Mouse (Mus musculus): Measurements from ENCODE around the gene Notch3. TPM values are rescaled to one million over a fixed set of nuclear protein-coding genes. Genes with fewer than 3 reads are reported as not detected.
"Not testable (repeated sequence)": the region's sequence is repeated elsewhere in the genome, so short reads cannot be mapped to it uniquely, and the experiment has no call there.

Notch3 gene
- 10 to 100 TPM; 13.8 to 15.4 TPM for total RNA-seq (2021)
- long read RNA-seq, experiment 1, partial matches to known transcripts, result 2 of 6 reads
- long read RNA-seq, experiment 1, other reads (novel, unspliced or antisense), result 4 of 6 reads
- long read RNA-seq, experiment 2, partial matches to known transcripts, result 2 of 6 reads
- long read RNA-seq, experiment 2, other reads (novel, unspliced or antisense), result 4 of 6 reads

DNA sequence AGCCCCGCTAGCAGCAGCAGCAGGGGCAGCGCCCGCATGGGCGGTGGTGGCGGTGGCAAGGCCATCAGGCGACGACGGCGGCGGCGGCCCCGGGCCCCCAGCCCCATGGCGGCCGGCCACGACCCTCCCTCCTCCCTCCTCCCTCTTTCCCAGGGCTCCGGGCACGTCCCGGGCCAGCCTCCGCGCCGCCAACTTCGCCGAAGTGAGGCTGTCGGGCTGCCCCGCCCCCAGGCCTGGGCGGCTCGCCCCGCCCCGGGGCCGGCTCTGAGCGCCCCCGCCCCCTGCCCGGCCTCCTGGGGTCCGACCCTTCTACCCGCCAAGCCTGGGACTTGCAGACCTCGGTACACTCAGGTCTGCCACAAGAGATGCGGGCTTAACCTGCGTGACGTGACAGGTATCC lies at the start of gene Notch3:
Gene Notch3, minus strand, starts transcription at position 166 of the 400 bp plus-strand sequence.
- intact Hi-C loops (cut with DNase I), result no loop called here

DNA sequence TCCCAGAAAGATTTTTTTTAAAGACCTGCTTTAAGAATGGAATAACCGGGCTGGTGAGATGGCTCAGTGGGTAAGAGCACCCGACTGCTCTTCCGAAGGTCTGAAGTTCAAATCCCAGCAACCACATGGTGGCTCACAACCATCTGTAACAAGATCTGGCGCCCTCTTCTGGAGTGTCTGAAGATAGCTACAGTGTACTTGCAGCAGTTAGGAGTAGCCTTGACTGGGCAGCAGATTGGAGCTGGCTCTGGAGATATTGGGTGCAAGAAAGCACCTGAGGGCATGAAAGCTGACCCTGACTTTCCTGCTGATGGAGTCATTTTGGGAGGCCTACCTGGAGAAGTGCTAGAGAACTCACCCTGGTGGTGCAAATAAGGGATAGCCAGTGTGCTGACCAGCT lies 48.9 kb upstream of the Notch3 start:
- intact Hi-C loops (cut with DNase I); DNase-seq (ENCODE audit: low spot score in 2 of 2): not testable (repeated sequence)

More for the DNA sequence above, at the start of gene Notch3:
- DNase-seq (ENCODE audit: low spot score in 2 of 2), result no peak

DNA sequence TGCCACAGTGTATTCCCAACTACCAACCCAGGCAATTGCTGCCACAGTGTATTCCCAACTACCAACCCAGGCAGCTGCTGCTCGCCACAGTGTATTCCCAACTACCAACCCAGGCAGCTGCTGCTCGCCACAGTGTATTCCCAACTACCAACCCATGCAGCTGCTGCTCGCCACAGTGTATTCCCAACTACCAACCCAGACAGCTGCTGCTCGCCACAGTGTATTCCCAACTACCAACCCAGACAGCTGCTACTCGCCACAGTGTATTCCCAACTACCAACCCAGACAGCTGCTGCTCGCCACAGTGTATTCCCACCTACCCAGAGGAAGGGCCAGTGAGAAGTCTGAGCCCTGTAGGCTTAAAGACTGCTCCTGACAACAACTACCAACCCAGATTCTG lies 44.9 kb upstream of the Notch3 start:
- intact Hi-C loops (cut with DNase I); DNase-seq (ENCODE audit: low spot score in 2 of 2): not testable (repeated sequence)

DNA sequence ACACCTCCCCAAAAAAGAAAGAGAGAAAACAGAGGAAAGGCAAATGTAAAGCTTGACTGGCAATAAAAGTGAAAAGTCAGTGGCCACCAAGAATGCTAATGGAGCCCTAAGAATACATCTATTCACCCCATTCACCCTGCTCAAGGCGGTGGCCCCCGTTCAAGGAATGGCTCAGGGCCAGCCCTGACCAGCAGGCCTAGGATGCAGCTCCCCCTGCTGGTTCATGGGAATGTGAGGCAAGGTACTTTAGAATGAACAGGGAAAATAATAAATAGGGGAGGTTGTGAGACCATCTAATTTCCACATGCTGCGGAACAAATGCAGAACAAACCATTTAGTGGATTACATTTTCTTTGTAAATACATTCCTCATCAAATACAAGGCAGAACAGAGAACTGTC lies 43.1 kb upstream of the Notch3 start:
- peak; percentile 33 to 70 for DNase-seq (ENCODE audit: low spot score in 2 of 2)
- intact Hi-C loops (cut with DNase I), result loop anchor here (5.0 kb wide), 2 partner anchors 62 to 172 kb away; partner anchors contain the start of genes Hsf2bp and Rrp1b

DNA sequence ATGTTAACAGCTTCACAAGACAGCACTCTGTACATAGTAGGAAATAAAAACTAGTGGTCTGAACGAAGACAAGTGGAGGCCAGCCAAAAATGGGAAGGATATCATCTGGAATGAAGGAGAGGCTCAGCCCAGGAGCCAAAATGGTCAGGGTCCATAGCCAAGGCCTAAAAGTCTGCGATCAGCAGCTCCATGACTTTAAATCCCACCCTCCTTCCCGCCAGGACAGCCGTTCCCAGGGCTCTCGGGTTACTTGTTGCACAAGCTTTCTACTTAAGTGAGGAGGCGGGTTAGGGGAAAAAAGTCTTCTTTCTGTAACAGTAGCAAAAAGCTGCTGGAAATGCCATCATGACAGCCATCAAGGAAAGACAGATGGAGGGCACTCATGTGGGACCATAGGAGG lies 42.5 kb upstream of the Notch3 start:
- no peak for DNase-seq (ENCODE audit: low spot score in 2 of 2)
- intact Hi-C loops (cut with DNase I), result loop anchor here (5.0 kb wide), 2 partner anchors 62 to 172 kb away; partner anchors contain the start of genes Hsf2bp and Rrp1b

DNA sequence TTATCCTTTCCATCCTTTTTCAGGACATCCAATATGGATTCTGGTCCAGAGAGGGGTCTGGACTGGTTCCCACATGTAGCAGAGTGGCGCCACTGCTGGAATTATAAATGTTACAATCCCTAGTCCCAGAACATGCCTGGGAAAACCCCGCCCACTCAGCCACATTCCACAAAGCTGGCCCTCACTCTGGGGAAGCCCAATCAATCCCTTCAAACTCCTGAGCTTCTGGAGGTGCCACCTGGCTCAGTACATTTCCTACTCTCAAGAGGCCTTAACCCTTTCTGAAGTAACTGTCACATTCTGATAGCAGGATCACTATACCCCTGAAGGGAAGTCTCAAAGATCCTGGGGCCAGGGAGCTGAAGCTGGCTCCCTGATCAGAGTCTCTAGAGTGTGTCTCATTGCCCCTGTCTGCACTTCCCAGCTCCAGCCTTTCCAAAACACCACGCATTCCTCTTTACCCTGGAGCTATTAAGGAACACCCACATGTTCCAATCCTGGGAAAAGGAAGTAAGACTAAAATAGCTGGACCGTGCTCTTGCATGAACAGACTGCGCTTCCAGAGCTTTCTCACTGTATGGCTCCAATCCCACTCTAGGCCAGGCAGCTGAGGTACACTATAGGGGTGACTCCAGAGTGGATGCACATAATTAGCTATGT lies 41.1 kb upstream of the Notch3 start:
- DNase-seq (ENCODE audit: low spot score in 2 of 2), result peak; percentile 22 to 30
- intact Hi-C loops (cut with DNase I), result loop anchor here (5.0 kb wide), 2 partner anchors 60 to 170 kb away; partner anchors contain the start of genes Hsf2bp and Rrp1b

DNA sequence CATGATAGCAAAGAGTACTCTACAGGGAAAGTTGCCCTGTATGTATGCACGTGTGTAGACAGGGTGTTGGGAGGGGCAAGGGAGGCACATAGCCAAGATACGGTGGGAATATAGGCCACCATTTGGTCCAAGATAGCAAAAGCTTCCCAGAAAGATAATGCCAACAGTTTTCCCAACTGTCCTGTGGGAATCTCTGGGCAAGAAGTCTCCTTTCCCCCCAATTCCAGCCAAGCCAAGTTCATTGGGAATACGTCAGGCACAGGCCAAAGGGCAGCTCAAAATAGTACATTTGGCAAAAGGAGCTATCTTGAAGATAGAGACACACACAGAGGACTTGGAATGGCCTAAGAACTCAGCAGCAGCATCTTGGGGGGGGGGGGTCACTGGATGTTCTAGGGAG lies 38.7 kb upstream of the Notch3 start:
- DNase-seq (ENCODE audit: low spot score in 2 of 2), result no peak
- intact Hi-C loops (cut with DNase I), result loop anchor here (5.0 kb wide), 2 partner anchors 58 to 168 kb away; partner anchors contain the start of genes Hsf2bp and Rrp1b

DNA sequence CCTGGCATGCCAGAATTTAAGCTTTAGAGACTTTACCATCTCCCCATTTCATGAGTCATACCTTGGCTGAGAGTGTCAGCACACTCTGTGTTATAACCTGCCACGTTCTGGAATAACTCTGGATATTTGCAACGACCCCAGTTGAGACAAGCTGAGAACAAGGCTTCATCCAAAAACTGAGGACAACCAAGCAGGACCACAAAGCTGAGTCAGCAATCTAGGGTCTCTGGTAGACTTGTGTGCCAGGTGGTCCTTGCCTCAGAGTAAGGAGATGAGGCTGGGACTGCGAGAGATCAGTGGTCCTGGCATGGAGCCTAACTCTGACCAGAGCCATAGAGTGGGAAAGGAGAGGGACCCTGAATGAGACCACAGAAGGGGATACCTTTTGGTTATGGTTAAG lies 36.3 kb upstream of the Notch3 start:
- intact Hi-C loops (cut with DNase I), result no loop called here
- no peak for DNase-seq (ENCODE audit: low spot score in 2 of 2)

DNA sequence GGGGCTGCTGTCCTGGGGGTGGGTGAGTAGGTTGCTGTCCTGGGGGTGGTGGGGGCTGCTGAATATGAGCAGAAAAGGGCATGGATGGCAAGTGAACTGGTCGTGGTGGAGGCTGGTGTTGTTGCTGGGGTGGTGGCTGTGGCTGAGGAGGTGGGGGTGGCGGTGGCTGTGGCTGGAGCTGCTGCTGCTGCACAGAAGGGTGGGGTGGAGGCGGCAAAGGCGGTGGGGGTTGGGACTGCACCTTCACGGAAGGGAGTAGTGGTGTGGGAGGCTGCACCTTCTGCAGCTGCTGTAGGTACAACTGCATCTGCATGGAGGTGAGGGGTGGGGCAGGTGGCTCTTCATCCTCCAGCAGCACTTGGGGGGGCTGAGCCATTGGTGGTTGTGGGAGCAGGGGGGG lies 34.4 kb upstream of the Notch3 start:
- no peak for DNase-seq (ENCODE audit: low spot score in 2 of 2)
- intact Hi-C loops (cut with DNase I), result no loop called here

DNA sequence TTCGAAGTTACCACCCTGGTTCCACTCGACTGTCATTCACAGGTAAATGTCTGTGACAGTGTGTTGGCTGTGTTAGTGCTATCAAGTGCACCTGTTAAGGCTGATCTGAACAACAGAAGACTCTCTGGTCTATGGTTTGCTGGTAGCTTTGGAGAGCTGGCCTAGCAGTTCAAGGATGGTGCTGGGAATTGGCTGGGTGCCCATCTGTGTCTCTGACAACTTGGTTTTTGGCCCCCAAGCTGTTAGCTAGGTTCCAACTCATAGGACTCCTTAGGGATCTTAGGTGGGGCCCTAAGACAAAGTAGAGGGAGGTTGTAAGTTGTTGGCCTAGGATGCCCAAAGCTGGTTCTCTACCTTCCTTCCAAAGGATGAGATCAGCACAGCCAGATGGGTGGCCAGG lies 33.1 kb upstream of the Notch3 start:
- intact Hi-C loops (cut with DNase I), result no loop called here

DNA sequence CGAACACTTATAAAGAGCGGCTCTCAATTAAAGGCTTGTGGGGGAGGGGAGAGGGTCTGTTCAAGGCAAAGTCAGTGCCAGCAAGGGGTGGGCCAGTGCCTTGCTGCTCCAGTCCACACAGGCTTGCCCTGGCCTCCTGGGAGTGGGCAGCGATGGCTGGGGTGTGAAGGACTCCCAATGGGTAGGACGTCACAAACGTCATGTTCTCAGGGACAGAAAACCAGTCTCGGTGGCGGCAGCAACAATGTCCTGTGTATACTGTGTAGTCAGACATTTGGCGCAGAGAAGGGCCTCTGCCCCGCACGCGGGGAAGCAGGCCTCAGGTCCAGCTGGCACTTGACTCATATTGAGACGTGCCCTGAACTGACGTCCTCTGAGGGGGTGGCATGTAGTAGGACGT lies 30.5 kb upstream of the Notch3 start:
- no peak for DNase-seq (ENCODE audit: low spot score in 2 of 2)
- intact Hi-C loops (cut with DNase I), result no loop called here

More for the DNA sequence above, 33.1 kb upstream of the Notch3 start:
- no peak for DNase-seq (ENCODE audit: low spot score in 2 of 2)

DNA sequence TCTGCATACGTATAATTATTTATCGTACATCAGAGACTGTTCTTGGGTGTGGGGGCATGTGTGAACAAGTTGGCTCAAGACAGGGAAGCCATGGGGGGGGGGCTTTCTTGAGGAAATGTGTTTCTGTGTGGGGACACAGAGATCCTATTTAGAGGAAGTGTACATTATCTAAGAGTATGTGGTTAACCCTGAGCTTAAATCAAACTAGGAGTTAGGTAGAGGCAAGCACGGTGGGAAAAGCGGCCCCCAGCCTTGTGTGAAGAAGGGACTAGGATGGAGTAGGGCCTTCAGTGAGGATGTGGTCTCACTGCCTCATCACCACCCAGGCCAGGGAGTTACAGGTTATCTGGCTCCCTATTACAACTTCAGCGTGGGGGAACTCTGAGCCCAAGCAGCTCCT lies 29.1 kb upstream of the Notch3 start:
- intact Hi-C loops (cut with DNase I), result no loop called here
- no peak for DNase-seq (ENCODE audit: low spot score in 2 of 2)

DNA sequence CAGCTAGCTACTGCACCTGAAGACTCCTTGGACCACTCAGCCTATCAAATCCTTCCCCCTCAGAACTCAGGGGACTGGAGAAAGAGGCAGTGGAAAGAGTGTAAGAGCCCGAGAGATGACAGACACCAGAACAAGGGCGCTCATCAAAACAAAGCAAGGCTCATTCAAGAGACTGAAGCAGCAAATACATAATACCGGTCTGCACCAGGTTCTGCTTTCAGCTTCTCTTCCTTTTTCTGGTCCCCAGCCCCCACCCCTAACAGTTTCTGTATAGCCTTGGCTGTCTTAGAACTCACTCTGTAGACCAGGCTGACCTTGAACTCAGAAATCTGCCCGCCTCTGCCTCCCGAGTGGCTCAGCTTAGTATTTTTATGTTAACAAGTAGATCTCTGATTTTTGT lies 26.4 kb upstream of the Notch3 start:
- intact Hi-C loops (cut with DNase I), result no loop called here
- DNase-seq (ENCODE audit: low spot score in 2 of 2), result no peak

DNA sequence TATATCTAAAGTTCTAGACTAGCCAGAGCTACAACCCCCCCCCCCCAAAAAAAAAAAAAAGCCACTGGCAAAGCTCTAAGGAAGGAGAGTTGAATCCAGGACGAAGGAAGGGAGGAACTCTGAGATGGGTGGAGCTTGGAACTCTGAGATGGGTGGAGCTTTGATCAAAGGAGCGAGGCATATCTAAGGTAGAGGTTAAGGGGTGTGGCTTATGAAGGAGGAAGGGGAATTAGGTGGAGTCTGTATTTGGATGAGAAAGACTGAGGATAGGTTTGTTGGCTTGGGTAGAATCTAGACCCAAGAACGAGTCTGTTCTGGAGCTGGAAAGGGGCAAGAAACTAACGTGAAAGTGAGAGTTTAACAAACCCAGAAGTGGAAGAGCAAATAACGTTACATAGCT lies 23.2 kb upstream of the Notch3 start:
- intact Hi-C loops (cut with DNase I), result no loop called here
- no peak for DNase-seq (ENCODE audit: low spot score in 2 of 2)

DNA sequence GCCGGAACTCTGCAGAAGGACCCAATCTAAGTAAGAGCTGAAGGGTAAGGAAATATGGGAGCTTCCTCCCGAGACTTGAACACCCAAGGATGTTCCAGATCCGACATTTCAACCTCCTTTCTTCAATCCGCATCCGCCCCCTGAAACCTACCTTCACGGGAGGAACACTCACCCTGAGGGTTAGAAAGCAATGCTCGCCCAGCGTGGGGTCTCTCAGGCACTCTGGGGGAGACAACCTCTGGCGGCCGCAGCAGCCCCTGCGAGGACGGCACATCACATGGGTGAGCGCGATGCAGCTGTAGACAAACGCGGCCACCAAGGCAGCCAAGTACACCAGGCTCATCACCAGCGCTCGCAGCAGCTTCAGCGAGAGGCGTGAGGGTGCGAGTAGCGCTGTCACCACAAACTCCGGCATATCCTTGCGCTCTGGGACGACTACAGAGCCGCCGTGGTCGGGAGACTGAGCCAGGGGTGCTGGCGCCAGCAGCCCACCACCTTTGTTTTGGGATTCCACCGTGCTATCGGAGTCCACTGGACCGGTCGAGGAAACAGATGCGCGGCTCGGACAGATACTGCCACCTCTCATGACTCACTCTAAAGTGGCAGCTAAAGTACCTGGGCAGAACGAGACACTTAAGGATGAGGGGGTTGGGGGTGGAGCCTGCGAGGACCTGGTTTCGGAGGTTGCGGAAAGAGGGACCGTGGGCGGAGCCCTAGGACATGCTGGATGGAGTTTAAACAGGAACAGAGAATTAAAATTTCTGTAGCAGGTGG lies 22.4 kb upstream of the Notch3 start, which contains the start of gene Ephx3:
Gene Ephx3, minus strand, starts transcription at position 687 of the 774 bp plus-strand sequence.
- intact Hi-C loops (cut with DNase I), result no loop called here
- DNase-seq (ENCODE audit: low spot score in 2 of 2), result peak in 1 of 2 experiments; percentile 28

DNA sequence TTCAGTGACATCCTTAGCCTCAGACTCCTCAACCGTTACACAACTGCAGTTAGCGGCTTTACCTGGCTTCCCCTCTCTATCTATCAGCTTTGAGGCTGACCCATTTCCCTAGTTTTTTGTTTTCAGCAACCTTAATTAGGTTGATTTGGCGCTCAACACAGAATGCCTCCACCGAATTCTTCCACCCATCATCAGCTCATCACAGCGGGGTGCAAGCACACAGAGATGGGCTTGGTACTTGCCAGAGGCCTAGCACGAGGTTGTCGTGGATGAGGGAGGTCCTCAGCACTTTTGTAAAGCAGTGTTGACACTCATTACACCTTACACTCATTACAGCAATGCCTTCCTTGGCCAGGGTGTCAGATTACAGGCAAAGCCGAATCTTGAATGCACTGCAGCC lies 16.4 kb upstream of the Notch3 start:
- no peak for DNase-seq (ENCODE audit: low spot score in 2 of 2)
- intact Hi-C loops (cut with DNase I), result no loop called here

DNA sequence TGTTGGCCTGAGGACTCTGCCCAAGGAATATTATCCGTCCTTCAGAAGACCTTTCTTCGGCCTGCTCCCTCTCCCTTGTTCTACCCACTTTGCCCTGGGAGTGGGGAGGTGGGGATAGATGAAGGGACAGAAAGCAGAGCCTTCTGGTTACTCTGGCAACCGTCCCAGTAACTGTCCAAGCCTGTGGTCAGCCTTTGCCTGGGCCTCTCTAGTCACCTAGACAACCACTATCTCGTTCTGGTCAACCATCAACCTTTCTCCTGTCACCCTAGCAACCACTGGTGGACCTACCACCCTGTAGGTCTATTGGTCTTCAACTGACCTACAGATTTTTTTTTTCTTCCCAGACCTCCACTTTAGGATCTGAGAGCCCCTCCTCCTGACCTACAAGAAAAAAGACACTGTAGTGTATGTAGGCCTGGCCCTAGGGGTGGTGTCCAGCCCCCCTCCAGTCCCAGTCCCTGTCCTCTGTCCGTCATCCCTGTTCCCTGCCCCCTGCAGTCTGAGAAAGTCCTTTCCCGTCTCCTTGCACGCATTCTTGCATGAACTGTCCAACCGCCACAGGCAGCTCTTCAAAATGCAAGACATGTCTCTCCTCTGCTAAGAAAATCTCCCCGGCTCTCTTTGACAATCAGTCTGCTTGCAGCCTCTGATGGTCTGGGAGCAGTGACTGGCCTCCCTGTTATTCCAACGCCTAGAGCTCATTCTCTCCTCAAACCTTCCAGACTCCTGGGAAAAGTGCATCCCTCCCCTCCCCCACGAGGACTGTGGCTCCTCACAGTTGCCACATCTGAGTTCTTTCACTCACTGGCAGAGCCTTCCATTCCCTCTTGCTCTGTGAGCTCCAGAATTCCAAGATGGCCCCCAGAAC lies 13.2 kb upstream of the Notch3 start:
- DNase-seq (ENCODE audit: low spot score in 2 of 2), result no peak
- intact Hi-C loops (cut with DNase I), result no loop called here

DNA sequence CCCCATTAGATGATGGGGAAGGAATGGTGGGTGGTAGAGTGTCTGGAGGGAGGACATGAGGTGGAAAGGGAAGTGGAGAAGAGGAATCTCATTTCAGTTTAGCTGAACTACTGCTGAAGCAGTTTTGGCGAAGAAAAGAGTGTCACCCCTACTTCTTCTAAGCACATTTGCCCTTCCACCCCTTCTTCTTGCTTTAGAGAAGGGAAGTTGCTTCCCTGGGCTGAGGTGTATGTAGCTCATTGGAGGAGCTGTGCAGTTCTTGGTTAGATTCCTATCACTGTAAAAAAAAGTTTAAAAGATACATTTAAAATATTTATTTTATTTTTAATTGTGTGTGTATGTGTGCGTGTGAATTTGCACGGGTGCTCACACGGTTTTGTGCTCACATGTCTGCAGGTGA lies 10.3 kb upstream of the Notch3 start:
- no peak for DNase-seq (ENCODE audit: low spot score in 2 of 2)
- intact Hi-C loops (cut with DNase I), result no loop called here

DNA sequence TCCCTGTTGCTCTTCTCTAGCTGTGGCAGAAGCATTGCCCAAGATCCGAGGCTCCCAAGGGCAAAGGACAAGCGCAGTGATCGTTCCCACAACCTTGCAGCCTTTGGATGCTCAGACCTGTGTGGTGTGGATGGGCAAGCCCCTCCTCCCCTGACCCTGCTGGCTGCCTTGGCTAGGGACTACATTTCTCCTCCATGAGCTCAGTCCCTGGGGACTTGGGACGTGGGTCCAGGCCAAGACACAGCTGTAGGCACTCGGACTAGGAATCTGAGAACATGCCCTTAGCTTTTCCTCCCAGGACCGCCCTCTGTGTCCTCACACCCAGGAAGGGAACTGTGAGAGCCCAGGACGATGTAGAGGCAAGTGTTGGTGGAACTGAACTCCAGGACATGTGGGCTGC lies 6.5 kb upstream of the Notch3 start:
- no peak for DNase-seq (ENCODE audit: low spot score in 2 of 2)

More for the DNA sequence above, 6.5 kb upstream of the Notch3 start:
- intact Hi-C loops (cut with DNase I), result no loop called here
